Mouse (Mus musculus) Muller cell, postnatal 12 days (primary cell): ENCODE results near the gene Mast1.
"Not testable (repeated sequence)": the region's sequence is repeated elsewhere in the genome, so short reads cannot be mapped to it uniquely, and the experiment has no call there.

ENCODE experiments used
- DNase-seq: peaks from one replicate; pipeline ENCODE4 v3.0.0-alpha.2; 2015; ENCODE audit errors: inconsistent ontology term

The Mast1 gene

DNA sequence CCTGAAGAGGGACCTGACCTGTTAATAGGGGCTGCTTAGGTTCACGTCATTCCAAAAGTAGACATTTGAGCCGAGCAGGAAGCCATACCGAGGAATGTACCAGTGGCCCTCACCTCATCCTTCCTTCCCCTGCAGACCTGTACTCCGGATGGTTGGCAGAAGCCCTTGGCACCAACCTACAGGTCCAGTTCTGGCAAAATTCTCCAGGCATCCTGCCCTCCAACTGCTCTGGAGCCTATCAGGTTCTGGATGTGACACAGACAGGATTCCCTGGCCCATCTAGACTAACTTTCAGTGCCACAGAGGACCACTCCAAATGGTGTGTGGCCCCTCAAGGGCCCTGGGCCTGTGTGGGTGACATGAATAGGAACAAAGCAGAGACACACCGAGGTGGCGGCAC lies 26.6 kb downstream of the Mast1 start:
- no peak for DNase-seq

DNA sequence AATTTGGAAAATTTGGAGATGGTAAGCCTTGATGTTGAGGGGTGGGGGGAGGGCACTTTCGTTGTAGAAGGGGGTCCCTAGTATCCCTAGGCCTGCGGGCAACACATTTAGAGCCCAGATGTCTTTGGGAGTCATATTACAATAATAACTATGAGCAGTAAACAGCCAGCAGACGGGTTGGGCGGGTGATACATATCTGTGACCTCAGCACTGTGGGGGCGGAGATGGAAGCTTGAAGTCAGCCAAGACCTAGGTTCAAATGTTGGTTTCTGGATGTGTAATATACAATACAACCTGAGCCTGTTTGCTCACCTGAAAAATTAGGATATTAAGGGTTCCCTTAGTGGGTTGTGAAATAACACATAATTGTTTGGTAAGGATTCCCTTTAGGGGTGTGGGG lies 27.2 kb downstream of the Mast1 start:
- no peak for DNase-seq

DNA sequence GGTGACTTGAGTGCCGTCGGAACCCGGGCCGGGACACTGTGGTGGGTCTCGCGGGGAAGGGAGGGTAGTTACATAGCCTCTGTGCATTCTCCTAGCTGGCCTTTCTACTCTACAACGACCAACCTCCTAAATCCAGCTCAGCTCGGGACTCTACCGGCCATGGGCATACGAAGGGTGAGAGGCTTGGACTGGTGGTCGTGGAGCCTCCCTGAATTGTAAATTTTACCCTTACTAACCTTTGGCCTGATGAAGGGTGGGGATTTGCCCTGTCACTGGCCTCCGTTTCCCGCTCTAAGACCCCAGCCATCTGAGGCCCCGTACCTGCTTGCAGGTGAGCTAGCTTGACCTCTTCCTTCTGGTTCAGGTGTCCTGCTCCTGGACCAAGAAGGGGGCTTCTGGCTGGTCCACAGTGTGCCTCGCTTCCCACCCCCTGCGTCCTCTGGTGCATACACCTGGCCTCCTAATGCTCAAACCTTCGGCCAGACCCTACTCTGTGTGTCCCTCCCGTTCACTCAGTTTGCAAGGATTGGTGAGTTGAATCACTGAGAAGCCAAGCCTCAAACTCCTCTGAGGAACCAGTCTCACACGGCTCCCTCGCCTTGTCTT lies 27.9 kb downstream of the Mast1 start:
- no peak for DNase-seq

DNA sequence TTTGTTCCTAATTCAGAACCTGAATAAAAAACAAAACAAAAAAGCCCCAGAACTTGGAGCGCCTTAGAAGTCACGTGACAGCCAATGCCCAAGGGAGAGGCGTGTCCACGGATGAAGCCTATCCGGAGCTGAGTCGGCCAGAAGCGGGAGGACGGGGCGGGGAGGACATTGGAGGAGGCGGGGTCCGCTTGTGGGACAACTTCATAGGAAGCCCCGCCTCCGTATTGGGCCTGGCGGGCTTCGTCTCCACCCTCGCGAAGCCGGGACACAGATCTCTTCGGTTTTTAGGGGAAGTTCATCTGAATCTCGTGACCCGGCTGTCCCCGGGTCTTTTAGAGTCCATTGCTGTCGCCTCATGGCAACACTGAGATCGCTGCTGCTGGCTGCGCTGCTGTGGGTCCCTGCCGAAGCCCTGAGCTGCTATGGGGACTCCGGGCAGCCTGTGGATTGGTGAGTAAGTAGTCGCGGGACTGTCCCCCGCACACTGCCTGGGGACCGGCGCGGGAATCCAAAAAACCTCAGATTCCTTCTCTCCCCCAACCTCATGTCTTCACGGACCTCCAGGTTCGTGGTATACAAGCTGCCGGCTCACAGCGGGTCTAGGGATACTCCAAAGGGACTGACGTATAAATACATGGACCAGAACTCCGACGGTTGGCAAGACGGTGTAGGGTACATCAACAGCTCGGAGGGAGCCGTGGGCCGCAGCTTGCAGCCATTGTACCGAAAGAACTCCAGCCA lies 28.6 kb downstream of the Mast1 start, which contains the start of gene Dnase2a:
Gene Dnase2a (plus strand): TSS at position 140 of the 741 bp plus-strand sequence.
- peak; percentile 97 for DNase-seq

DNA sequence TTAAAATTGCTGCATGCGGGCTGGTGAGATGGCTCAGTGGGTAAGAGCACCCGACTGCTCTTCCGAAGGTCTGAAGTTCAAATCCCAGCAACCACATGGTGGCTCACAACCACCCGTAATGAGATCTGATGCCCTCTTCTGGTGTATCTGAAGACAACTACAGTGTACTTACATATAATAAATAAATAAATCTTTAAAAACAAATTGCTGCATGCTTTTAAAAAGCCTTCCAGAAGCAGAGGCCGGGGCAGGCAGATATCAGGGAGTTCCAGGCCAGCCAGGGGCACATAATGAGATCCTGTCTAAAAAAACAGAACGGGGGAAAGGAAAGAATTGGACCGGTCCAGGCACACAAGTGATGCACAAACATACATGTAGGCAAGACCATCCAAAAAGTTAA lies 29.2 kb downstream of the Mast1 start:
- DNase-seq = not testable (repeated sequence)

DNA sequence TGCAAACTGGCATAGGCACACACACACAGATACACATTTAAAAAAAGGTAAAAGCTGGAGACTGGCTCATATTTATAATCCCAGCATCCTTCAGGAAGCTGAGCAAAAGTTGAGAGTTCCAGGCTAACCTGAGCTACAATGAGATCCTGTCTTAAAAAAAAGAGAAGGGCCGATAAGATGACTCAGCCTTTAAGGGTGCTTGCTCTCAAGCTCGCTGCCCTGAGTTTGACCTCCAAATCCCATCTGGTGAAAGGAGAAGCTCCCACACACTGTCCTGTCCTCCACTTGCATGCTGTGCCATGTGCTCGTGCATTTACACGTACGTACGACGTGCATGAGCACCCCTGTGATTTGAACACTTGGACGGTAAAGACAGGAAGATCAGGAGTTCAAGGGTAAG lies 29.7 kb downstream of the Mast1 start:
- no peak for DNase-seq

DNA sequence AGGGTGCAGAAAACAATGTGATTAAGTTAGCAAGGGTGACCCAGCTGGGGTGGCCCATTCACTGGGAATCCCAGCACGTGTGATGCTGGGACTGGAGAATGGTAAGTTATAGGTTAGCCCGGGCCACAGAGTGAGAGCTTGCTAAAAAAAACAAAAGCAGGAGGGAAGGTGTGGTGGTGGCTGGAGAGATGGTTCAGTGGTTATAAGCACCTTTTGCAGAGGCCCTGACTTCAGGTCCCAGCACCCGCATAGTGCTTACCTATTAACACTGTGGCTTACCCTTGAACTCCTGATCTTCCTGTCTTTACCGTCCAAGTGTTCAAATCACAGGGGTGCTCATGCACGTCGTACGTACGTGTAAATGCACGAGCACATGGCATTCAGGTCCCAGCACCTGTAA lies 30.1 kb downstream of the Mast1 start:
- DNase-seq = no peak

DNA sequence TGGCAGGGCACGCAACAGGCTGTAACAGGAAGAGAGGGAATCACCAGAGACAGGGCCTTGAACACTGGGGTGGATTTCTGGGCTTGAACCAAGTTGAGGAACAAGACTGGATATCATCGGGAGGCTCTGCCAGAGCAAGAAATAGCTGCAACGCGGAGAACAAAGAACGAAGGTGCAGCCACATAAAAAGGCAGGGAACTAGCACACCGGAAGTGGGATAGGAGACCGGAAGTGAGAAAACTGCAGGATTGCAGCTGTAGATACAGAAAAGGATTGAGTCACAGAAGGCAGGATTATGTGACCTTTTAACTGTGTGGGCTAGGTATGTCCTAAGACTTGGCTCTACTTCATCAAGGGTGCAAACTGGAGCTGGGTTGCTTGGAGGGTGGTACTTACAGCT lies 32.8 kb downstream of the Mast1 start:
- DNase-seq = no peak

DNA sequence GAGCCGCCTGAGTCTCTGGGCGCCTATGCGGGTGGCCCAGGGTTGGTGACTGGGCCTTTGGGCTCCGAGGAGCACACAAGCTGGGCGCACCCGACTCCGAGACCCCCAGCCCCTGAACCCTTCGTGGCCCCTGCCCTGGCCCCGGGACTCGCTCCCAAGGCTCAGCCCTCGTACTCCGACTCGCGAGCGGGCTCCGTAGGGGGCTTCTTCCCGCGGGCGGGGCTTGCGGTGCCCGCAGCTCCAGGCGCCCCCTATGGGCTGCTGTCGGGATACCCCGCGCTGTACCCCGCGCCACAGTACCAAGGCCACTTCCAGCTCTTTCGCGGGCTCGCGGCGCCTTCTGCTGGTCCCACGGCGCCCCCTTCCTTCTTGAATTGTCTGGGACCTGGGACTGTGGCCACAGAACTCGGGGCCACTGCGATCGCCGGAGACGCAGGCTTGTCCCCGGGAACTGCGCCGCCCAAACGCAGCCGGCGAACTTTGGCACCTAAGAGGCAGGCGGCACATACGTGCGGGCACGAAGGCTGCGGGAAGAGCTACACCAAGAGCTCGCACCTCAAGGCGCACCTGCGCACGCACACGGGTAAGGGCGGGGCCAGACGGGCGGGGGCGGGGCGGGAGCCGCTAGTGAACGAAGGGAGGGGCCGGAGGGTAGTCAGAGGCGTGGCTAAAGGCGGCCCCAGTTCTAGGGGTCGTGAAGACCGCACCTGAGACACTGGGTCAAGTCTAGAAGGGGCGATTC lies 34.1 kb downstream of the Mast1 start:
- peak; percentile 90 for DNase-seq

DNA sequence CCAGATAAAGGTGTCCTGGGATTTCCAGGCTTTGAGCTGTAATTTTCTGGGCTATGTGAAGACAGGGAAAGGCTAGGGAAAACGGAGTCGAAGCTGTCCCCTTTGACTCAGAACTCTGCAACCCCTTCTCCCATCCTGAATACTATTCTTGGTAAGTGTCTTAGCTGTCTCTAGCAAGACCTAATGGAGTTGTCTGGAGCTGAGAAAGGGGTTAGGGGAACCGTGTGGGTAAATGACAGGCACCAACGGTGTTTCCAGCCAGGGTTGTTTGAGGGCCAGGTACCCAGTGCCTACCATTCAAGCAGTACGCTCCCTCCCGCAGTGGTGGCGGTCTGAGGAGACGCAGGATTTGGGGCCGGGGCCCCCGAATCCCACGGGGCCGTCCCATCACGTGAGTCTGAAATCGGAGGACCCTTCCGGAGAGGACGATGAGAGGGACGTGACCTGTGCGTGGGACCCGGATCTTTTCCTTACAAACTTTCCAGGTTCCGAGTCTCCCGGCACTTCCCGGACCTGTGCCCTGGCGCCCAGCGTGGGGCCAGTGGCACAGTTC lies 34.7 kb downstream of the Mast1 start:
- DNase-seq = no peak

DNA sequence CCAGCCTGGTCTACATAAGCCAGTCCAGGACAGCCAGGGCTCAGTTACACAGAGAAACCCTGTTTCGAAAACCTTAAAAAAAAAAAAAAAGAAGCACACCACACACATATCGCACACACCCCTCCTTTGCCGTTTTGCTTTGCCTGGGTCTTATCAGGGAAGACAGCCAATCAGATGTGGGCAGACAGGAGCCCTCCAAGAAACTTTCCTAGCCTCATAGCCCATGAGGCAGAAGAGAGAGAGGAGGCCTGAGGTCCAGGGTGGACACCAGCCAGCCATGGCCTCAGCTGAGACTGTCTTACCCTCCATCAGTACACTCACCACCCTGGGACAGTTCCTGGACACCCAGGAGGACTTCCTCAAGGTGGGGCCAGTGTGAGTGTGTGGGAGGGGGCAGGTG lies 35.4 kb downstream of the Mast1 start, which contains the start of gene Klf1:
Gene Klf1 (plus strand): TSS at position 177 of the 400 bp plus-strand sequence.
- DNase-seq = no peak

DNA sequence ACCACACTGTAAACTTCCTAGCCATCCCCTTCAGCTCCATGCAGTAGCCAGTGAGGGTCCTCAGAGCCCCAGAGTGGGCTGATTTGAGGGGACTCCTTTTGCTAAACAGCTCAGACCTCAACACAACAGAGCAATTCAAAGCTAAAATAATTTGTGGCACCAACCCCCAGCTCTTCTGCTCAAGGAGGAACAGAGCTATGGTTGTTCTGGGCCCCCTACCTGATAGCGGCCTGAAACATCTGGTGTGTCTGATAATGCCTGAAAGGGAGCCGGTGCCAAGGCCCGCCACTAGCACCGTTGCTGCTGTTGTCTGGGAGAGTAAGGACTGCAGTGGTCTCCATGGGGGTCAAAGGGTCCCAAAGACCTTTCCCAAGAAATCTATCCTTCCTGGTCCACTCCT lies 36.1 kb downstream of the Mast1 start:
- DNase-seq = no peak

DNA sequence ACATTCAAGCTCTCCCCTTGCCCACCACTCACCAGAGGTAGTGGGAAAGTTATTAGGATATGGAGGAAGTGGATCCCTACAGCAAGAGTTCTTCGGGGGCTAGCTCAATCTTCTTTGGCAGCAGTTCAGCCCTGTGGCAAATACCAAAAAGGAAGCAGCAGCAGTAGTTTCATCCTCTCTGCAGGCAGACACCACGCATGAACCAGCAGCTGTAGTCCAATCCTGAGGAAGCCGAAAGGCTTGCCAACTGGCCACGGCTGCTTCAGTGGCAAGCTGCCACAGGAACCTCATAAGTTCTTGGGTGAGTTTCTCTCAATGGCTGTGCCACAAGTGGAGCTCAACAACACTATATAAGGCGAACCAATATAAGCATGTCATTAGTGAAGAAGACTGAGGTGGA lies 41.2 kb downstream of the Mast1 start:
- no peak for DNase-seq

DNA sequence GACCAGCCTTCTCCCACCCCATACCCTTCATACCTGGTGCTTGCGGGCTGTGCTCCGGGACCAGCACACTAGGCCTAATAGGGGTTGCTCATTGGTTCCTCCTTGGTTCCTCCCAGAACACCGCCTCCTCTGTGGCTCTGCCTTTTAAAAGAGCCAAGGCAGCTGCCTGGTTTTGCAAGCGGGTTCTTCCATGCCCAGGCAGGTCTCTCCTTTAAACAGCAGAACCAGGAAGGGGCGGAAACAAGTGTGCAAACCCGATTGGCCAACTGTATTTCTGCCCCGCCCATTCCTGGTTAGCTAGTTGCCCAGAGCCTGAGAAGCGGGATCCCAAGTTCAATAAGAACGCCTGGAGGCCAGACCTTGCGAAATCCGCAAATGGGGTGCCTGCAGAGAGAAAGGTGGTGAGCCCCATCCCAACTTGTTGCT lies 43.4 kb downstream of the Mast1 start, which contains the start of gene Gcdh:
Gene Gcdh (minus strand): TSS at position 213 of the 426 bp plus-strand sequence.
- peak; percentile 95 for DNase-seq

DNA sequence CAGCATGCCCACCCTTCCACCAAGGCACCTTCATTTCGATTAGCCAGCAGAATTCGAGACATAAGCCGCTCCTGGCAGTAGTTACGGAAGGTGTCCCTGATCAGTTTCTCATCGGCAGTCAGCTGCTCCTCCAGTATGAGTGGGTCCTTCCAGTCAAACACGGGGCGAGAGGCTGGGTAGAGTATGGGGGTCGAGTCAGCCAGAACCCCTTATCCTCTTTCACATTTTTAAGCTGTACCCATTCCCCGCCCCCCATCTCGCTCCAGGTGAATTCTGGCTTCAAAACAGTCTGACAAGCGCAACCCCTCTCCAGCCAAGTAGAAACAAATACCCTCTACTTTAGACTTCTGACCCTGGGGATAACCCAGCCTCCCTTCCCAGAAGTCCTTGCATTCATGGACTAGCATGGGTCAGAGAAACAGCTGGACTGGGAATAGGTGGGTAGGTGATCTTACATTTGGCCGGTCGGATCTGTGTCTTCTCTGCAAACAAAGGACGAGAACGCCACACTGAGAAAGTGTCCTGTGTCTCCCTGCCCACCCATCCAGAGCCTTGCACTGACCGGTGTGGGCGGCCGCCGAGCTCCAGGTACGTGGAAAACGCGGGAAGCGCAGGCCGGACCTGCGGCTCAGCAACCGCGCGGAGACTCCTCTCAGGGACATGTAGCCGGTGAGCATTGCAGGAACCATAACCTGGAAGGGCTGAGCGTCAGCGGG lies 44.0 kb downstream of the Mast1 start:
- DNase-seq = no peak

DNA sequence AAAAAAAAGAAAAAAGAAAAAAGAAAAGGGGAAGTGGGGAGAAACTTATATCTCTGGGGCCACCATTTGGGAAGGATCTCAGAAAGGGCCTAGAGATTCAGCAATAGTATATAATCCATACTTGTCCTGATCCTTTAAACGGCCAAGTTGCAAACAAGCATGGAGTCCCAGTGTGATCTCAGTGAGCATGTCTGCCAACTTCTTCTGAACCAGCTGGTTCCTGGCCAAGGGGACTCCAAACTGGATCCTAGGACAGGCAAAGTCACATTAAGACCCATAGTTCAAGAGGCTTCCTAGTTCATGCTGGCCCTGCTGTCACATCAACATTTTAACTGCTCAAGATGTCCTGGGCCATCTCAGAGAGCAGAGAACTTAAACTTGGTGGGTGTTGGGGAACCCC lies 48.0 kb downstream of the Mast1 start:
- no peak for DNase-seq

DNA sequence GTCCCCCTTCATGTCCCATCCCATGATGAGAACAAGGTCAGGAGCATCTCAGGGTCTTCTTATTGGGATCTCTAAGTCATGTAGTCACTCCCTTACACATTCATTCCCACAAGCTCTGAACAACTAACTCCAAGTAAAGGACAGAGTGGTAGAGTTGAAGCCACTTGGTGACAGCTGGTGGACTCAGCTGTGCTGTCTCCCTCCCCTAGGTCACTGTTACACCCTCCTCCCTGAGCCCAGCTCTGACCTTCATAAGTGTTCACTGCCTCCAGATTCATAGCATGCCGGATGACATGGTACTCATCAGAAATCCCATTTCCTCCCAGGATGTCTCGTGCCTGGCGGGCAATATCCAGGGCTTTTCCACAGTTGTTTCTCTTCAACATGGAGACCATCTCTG lies 48.9 kb downstream of the Mast1 start:
- no peak for DNase-seq

DNA sequence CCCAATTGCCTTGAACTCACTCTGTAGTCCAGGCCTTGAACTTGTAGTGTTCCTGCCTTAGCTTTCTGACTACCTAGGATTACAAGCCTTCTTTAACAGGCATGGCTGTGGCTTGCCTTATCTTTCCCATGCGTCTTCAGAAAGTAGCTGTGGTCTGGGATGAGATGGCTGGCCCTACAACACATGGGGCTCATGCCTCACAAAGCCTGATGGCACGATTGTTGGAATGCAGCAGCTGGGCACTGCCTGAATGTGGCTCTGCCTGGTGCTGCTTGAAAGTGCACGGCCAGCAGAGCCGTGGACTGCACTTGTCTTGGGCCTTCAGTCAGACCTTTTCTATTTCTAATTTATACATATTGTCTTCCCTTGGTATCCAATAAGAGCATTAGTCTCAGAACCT lies 52.4 kb downstream of the Mast1 start:
- DNase-seq = no peak

DNA sequence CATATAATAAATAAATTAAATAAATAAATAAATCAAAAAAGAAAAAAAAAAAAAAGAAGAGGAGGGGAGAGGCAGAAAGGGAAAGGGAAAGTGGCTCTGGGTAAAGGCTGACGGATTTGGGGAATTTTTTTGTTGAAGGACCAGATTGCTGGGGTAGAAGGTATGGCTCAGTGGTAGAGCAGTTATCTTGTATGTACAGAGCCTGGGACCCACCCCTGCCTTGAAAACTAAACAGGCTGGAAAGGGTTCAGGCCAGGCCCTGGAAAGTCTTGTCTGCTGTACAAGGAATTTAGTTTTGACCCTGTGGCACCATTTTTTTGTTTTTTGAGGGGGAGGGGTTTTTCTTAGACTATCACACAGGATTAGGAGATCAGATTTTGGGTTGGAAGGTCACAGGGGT lies 58.2 kb downstream of the Mast1 start:
- no peak for DNase-seq

DNA sequence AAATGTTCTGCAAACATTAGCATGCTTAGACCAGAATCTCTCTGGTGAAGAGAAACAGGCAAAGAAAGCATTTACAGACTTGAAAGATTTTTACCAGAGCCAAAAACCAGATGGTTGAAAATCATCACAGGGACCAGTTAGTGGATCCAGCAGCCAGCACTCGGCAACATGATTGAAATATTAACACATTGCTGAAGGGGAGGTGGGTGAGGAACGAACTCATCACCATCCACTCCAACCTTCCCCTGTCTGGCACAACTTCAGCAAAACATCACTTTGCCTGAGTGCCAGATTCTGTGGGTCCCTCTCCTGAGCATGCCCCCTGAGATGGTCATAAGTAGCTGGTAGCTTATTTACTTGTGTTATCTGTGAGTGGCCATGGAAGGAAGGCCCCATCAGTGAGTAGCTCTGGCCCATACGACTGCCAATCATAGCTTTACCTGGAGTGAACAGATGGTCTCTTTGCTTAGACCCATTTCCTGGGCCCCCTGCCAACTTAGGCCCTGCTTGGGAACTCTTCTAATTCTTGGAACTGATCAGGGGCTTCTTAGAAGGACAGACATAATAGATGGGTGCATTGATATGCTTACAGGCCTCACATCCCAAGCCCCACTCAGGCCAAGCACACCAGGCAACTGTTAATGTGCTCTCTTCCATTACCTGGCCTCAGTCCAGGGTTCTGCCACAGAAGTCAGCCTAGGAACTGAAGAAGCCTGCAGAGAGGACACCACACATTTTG lies 59.7 kb downstream of the Mast1 start:
- no peak for DNase-seq

DNA sequence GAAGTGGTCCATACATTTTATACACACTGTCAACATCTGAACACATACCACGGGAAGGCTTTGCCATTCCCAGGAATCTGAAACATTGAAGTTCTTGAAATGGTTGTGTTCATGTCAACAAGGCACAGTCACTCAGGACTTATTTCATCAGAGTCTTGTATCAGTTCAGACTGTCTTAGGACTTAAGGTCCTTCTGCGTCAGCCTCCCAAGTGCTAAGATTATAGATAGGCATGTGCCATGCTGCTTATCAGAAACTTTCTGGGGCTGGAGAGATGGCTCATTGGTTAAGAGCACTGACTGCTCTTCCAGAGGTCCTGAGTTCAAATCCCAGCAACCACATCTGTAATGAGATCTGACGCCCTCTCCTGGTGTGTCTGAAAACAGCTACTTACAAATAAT lies 62.8 kb downstream of the Mast1 start:
- DNase-seq = no peak
